Mouse (Mus musculus) layer of hippocampus, postnatal 14 days (tissue): Measurements from ENCODE around the gene Nit2. TPM values are rescaled to one million over a fixed set of nuclear protein-coding genes. Genes with fewer than 3 reads are reported as not detected.

Source experiments
- DNase-seq, 2 experiments: peaks; one replicate each; pipeline ENCODE4 v3.0.0; 2021 to 2022; ENCODE audit warnings: low spot score in 2 of 2, mixed read lengths in 1 of 2
- total RNA-seq, 2 experiments: library from RNA; stranded (reverse); gene quantifications; 2 replicates each; pipeline ENCODE4 v1.2.3; 2021

The Nit2 gene
- total RNA-seq, 2 experiments from 2014 or later: 19.1 to 21.2 TPM

DNA sequence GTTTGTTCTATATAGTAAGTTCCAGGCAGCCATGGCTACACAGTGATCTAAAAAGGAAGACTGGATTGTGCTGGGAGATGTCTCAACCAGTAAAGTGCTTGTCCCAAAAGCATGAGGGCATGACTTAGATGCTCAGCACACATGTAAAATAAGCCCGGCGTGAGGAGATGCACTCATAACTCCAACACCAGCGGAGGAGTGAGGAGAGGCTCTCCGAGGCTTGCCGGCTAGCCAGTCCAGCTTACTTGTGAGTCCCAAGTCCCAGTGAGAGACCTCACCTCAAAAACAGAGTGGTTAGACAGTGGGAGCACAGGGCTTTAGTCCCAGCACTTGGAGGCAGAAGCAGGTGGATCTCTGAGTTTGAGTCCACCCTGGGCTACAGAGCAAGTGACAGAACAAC, 2.0 kb downstream of the Nit2 start:
- DNase-seq: no peak

DNA sequence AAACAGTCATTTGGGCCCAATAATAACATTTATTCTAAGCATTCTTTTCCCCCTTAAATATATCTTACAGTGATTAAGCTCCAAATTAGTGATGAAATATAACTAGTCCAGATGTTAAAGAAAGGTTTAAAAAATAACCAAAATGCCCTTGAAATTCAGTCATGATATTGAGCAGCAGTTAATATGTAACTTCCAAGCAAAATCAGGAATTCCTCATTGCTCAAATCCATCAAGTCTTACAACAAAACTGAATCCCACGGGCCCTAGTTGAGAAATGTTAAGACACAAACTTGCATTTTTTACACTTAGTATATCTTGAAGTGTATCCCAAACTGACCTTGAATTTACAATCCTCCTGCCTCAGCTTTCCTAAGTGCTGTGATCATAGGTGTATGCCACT, 3.4 kb downstream of the Nit2 start:
- no peak for DNase-seq

DNA sequence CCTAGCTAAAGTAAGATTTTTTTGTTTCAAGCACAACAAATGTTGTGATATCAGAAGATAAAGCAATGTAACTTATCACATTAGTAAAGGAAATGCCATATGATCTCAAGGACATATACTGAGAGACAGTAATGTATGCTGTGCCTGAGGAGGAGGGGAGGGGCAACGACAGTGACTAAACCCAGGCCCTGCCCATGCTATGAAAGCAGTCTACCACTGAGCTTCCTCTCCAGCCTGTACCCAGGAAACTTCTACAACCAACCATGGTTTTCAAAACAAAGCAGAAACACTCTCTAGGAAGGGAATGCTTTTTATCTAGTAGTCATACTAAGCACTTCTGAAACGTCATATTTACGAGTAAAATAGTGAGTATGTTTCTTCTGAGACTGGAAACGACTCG, 4.3 kb downstream of the Nit2 start:
- DNase-seq: no peak

DNA sequence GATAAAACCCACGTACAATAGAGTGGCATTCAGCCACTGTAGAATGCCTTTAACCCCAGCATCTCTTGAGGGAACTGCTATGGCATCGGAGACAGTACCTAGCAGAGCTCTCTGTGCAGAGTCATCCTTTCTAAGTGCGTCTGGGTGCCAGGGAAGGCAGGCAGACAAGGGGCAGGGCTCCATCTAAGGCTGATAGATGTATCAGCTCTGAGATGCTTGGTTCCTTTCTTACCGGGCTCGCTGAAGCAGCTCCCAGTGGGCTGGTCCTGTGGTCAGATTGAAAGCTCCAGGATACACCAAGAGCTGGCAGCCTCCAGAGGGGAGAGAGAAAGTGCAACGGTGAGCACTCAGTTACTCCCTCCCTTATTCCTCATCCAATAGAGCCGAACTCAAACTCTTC, 7.3 kb downstream of the Nit2 start:
- no peak for DNase-seq

DNA sequence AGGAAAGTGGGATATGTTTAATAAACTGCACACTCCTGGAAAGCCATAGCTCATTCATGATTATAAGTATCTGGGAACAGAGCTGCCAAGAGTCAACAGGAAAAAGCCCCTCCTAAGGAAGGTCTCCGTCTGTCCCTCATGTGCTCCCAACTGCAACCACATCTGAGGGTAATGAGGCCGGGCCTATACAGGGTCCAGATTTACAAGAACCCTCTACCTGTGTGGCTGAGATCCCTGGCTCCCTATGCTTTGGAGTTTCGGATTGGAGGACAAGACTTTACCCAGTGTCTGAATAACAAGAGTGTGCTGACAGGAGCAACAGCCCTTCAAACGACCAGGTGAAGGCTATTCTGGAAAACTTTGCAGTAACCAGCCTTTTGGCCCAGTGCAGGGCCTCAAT, 9.4 kb downstream of the Nit2 start:
- DNase-seq: no peak

DNA sequence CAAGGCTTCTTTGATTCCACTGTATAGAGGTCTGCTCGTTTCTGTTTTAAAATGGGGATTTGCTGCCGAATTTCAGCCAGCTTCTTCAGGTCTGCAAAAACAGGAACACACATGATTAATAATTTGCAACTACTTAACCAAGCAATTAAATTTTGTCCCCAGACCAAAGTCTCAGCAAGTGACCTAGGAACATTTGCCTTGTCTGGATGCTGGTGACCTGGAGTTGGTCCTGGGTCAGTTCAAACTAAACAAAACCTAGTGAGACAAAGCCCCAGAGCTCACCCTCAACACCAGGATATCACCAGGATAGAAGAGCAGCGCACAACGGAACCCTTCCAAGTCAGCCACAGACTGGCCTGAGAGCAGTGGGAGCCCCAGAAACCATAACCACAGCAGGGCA, 10.1 kb downstream of the Nit2 start:
- DNase-seq: no peak

DNA sequence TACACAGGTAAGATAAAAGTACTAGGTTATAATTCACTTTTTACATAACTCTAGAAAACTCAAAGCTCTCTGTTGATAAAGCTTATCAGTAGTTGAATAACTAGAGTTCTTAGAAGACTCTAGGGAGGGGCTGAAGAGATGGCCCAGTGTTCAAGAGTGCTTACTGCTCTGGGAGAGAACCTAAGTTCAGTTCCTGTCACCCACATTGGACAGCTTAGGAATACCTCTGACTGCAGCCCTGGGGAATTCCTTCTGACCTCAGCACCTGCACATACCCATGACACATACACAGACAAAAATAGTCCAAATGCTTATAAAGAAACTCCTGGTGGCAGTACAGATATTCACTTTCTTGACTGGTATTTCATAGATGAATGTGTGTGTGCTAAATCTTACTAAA, 11.2 kb downstream of the Nit2 start:
- DNase-seq: no peak

DNA sequence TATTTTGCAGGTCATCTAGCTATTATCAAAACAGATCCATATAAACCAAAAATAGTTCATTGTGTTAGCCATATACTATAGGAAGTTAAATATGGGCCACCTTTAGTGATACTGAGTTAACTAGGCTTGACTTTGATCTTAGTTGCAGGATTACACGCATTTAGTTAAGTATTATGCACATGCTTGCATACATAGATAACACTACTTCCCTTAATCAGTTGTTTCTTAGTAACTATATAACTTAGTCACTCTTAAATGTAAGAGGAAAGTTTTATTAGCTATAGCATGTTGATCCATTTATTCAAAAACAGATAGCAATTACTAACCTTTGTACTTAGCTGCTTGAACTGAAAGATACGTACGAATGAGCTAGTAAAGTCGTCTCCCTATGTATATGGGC, 15.7 kb downstream of the Nit2 start:
- no peak for DNase-seq

DNA sequence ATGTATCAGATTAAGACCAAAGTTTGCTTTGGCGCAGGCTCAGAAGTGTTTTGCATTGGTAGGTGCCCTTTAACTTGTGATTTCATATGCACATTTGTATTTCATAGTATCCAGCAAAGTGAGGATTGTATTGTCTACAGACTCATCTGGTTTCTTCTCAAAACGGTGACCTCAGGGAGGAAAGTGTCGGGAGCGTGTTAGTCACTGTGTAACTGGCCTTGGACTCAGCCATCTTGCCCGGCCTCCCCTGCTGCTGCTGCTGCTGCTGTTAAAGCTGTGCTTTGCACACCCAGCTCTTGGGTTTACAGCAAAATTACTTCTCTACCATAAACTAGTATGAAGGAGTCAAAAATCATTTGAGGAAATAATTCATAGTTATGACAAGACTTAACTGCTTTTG, 22.4 kb downstream of the Nit2 start:
- no peak for DNase-seq

DNA sequence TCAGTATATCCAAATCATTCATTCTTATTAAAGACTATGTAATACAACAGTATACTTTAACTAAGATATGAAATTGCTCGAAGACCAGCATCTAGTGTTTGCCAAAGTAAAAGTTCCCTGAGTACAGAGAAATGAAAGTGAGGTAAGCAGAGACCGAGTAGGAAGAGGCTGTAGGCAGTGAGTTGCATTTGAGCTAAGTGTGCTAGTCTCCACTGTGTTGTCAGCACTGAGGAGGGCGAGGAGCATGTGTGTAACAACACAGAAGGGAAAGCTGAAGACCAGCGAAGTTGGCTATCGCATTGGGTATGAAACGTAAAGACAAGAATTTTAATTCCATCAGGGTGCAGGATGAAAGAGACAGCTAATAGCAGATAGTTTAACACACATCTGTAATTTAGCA, 33.5 kb downstream of the Nit2 start:
- no peak for DNase-seq

DNA sequence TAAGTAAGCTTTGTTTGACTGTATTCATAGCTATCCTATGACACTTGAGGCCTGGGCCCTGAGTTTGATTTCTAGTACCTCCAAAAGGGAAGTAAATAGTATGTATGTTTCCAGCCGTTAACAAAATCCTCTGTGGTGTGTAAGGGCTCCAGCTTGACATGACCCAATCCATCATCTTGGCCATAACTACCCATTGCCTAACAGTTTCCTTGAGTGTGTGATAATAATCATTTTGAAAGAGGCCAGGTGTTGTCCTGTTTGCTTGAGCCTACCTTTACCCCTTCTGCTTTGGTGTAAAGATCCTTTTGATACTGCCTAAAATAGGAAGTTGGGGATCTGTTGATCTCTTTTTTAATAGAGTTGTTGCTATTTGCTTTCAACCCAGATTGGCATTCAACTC, 34.8 kb downstream of the Nit2 start:
- no peak for DNase-seq

DNA sequence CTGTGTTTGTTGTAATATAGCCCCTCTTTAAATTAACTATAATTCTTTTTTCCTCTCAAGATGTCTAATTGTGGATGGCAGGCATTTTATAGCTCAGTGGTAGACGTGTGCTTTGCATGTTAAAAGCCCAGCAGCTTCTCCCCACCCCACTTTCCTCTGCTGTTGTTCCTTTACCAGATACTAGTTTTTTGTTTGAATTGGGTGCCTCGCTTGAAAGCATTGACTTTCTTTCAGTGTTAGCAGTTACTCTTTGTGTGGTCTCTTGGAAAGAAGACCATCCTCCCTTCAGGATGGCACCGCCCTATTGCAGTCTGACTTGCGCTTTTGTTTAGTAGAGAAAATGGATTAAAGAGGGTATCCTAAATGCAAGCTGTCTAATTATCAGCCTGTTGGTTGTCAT, 35.6 kb downstream of the Nit2 start:
- DNase-seq: no peak

DNA sequence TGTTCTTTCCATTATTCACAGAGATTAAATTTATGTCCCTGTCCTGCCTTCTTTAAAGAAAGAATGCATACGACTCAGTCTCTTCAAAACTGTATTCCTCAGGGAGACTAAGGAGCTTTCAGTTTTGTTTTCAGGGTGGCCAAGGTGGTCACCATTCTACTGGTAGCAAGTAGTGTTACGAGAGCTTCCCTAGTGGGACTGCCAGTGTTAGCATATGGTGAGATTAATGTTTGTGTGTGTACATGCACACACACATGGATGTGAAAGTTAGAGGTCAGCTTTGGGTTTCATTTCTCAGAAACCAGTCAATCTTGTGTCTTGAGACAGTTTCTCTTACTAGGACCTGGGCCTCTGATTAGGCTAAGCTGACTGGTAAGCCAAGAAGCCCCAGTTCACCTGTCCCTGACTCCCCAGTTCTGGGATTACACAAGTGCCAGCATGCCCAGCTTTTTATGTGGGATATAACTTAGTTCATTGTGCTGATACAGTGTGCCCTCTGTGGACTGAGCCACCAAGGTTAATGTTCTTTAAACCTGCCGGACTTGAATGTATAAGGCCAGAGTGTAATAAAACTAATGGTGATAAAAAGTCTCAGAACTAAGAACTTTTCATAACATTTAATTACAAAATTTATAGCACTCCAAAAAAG, 36.3 kb downstream of the Nit2 start:
- DNase-seq: no peak

DNA sequence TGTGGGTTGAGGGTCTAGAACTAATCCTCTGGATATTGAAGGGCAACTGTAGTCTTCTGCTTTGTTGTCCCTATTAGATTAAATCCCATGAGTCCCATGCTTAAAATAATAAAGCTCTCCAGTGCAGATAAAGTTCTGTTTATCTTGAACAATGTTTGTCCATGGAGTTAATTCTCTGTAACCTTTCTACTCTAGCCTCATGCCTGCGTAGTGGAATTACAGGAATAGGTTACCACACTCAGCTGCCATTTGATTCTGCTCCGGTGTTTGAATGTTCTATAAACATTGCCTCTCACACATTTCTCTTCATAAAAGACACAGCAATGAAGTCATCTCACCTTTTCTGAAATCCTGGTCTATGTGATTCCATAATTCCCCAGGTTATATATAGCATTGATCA, 39.3 kb downstream of the Nit2 start:
- DNase-seq: no peak

DNA sequence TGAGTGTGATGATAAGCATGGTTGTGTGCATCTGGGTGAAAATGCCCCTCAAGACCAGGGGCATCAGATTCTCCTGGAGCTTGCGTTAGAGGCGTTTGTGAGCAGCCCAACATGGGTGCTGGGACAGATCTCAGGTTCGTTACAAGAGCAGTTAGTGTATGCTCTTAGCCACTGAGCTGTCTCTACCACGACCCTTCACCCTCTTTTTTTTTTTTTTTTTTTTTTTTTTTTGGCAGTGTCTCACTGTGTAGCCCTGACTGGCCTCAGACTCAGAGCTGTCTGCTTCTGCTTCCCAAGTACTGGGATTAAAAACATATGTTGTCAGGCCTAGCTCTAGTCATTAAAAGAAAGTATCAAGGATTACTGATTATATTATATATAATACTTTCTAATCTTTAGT, 40.9 kb downstream of the Nit2 start:
- no peak for DNase-seq

DNA sequence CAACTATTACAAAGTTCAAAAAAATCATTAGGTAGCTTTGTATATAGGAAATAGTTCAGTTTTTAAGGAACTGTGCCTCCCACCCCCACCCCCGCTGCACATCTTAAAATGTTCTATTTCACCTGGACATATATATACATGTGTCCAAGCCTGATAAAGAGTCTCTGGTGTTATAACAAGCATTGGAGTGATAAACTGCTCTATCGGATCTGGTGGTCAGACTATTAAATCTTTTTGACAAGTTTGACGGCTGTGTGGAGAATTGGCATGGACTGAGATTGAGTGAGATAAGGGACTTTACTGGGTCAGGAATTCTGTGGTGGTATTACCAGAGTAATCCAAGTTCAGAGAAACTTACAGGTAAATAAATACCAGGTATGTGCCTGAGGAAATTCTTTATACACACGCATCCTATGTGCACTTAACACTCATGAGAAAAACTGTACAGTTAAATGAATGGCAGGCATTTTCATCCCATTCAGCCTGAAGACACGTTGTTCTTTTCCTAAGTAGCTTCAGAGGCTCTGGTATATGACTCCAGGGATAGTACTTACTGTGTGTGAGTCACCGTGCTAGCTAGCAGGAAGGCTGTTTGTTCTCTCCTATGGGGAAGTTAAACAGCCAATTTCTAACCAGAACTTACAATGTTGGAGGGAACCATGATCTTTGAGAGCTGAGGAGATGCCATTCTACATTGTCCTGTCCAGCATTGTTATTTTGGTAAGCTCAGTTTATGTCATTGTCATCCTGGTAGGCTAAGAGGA, 44.3 kb downstream of the Nit2 start:
- no peak for DNase-seq

DNA sequence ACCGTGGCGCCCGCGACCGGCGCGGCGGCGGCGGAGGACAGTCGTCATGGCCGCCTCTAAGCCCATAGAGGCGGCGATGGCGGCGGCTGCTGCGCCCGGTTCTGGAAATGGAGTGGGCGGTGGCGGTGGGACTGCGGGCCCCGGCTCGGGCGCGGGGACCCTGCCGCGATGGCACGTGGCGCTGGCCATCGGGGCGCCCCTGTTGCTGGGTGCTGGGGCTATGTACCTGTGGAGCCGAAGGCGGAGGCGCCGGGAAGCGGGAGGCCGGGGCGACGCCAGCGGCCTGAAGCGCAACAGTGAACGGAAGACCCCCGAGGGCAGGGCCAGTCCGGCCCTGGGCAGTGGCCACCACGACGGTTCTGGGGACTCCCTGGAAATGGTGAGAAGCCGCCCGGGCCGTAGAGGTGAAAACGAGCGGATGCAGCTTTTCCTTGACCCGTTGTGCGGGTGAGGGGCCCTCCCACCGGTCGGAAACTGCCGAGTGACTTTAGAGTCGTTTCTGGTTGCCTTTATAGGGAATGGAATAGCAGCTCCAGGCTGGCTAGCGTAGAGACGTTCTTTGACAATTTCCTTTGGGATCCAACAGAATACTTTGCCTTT, 45.2 kb downstream of the Nit2 start:
- no peak for DNase-seq

DNA sequence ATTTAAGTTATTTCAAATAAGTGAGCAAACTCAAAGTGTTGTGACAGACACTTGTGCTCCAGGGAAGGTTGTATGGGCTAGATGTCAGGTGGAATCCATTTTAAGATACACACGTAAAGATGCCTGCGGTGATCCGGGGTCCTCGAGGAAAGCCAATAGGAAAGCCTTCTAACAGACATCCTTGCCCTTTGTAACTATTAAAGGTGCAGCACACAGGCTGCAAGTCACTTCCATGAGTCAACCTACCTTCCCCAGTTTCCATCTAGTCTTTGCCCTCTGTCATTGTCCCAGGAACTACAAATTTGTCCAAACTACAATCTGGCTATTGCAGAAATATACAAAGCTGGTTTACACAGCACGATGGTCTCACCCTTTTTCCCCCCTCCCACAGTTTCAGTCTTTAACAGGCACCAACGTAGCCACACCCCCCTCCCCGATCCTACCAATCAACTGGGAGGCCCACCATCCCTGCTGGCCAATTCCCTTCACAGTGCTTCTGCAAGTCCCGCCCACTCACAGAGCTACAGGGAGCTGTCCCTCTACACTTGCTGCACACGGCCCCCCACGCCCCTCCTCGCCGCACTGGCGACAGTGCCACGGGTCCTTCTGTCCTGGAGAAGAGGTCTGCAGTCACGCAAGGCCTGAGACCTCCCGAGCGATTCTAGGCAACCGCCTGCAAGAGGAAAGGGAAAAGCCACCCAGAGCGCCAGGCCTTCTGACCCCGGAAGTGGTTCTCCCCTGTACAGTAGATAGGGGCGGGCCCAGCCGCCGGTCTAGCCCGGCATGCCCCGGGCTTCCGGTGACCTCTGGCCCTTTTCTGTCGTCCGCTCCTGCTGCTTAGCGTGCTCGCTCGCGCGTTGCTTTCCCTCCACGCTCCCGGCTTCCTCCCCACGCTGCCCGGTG, 46.0 kb downstream of the Nit2 start, which contains the start of gene Tomm70a:
Tomm70a (plus strand) TSS at position 791 of the 903 bp plus-strand sequence.
- DNase-seq: peak; percentile 96 to 97

DNA sequence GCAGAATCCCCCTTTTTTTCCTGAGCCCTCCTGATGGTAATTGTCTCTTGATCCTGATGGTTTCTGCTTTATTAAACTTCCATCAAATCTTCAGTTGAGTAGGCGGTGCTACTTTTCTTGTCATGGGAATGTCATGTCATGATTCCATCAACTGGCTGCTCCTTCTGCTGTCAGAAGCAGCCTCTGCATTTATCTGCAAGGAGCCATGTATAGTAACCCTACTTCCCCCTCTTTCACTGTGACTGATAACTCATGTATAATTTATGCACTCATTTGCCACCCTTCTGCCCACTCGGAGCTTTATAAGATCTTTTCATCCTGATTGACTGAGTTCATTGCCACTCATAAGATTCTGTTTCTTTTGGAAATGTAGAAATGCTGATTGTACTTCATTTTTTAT, 49.6 kb downstream of the Nit2 start:
- no peak for DNase-seq

DNA sequence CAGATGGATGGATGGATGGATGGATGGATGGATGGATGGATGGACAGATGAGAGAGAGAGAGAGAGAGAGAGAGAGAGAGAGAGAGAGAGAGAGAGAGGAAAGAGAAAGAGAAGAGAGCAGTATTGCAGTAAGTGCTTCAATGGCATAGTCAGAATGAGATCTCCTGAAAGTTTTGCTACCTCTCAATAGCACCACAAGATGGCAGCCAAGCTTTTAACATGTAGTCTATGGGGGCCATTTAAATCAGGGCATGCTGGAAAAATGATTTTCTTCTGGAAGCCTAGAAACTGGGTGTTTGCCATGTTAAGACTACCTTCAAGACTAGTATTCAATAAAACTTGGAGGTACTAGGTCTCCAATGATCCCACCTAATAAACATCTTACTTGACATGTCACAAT, 51.1 kb downstream of the Nit2 start:
- no peak for DNase-seq
